Mouse (Mus musculus) cerebellum, postnatal 10 days (tissue): ENCODE measurements at regions not wholly inside any gene's neighbourhood (a gene's known extent, or its start where the extent isn't known, plus 50 kb on each side); places are given as distances from the start of the nearest gene placed in this dataset.
"Not testable (repeated sequence)": the region's sequence is repeated elsewhere in the genome, so short reads cannot be mapped to it uniquely, and the experiment has no call there.

Experiments used
- DNase-seq, 2 experiments: peaks; one replicate each; pipeline ENCODE4 v3.0.0; 2021; ENCODE audit warnings: mixed read lengths in 2 of 2

- DNase-seq, result not testable (repeated sequence)
Observed at GRCm38 (mm10) chr1:112486046-112486445, 621.3 kb upstream of the Dsel start.

GRCm38 (mm10) chr1:112456047-112456446 is 591.3 kb upstream of the Dsel start:
- DNase-seq, result peak; percentile 78 to 84

DNA sequence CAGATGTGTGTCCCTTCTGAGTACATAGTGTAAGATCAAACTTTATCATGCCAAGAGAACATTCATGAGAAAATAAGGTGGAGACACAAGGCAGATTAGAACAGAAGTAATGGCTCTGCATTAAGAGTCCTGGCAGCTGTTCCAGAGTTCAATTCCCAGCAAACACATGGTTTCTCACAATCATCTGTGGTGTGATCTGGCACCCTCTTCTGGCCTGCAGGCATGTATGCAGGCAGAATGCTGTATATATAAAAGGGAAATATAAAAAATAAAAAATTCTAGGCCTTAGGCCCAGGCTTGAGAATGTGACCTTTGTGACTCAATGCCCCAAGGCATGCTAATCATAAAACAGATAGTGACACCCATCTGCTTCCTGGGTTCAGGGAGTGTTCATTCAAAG is 587.7 kb upstream of the Dsel start:
- peak; percentile 26 for DNase-seq

DNA sequence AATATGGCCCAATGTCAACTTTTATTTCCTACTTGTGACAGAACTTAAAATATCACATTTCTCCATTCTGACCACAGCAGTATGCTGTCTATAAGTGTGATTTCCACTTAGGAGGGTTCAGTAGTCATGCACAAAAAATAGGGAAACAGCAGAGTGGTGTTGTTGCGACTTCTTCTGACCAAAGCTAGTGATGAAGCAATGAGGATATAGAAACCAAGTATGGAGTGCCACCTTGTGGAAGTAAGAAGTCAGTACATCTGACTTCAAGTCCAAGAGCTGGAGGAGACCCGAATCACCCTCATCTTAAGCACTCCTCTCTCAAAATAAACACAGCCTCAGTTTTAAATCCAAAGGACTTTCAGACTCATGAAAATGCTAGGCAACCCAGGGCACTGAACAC is 586.9 kb upstream of the Dsel start:
- peak; percentile 14 to 40 for DNase-seq

- peak; percentile 88 to 90 for DNase-seq
Observed at GRCm38 (mm10) chr1:112439109-112439508, 574.4 kb upstream of the Dsel start.

DNA sequence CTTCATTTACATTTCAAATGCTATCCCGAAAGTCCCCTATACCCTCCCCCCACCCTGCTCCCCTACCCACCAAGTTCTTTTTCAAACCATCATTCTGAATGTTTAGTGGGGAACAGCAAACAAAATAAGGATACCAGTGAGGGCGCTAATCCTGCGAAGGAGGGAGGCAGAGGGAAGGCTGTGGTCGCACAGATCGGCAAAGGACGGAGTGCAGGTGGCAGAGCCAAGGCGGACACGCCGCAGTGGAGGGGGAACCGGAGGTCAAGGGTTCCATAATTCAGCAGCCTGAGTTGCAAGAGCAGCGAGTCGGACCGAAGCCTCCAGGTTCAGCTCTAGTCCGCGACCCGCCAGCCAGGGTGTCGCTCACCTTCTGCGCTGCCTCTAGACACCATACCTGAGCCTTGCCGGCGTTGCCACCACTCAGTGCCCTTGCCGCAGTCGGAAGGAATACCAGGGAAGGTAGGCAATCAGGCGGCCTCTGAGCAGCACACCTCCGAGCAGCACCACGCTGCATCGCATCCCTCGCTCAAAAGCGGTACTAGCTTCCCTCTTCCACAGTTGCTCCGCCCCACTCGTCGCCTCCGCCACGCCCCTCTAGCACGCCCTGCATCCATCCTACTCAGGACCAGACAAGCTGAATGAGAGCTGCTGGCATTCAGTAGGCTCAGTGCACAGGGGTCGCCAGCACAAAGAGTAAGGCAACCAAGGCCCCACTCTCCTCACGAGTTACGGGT is 551.8 kb upstream of the Dsel start:
- DNase-seq, result peak; percentile 77 to 87

- DNase-seq, result peak; percentile 80 to 83
Observed at GRCm38 (mm10) chr1:112388807-112389206, 524.1 kb upstream of the Dsel start.

DNA sequence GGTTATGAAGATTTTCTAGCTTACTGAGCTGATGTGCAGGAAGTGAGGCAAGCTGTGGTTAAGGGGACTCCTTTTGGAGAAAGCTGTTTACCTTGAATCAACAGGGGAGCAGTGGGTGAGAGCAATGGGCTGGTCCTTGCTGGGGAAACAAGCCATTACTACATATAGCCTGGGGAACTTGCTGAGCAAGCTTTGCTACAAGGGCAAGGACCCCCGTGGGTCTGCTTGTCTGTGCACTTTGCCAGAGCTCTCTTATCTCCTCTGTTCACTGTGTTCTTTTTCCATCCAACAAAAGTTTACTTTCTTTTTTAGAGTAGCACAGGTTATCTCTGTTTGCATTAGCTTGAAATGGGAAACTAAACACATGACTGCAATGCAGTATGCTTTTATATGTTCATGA is 519.3 kb upstream of the Dsel start:
- DNase-seq, result no peak

DNA sequence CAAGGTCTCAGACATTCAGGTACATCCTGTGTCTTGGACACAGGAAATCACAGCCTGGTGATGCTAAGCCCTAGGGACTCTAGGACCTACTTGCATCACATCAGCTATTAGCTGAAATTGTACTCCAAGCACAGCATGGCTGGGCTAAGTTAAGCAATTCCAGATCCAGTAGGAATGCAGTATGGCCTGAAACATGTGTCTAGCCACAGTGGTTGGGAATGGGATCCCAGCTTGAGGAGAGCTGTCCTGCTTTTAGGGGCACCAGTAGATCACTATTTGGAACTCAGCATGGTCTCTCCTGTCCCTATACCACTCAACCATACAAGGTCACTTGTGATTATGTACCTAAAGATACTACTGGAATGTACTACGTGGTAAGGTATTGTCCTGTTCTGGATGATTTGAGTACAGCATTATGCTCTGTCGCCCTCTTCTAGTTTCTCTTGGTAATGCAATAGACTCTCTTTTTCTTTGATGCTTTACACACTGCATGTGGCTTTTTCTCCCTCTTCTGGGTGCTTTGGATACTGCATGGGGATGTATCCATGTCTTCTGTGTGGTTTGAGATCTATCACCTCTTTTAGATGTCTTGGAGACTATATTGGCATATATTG is 515.0 kb upstream of the Dsel start:
- peak; percentile 76 to 88 for DNase-seq

DNA sequence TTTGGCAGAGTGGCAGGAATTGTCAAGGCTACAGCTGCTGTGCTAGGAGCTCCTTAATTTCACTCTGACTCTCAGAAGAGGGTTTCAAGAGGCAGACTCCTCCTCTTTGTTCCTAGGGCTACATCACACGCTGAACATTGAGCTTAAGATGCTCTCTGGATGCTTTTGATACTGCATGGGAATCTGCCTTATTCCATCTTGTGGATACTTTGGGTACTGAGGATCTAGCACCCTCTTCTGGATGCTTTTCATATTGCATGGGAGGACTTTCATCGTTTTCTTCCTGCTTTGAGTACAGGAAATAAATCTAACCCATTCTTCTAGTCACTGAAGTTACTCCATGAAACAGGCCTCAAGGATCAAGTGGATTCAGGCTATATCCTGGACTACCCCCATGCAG is 513.9 kb upstream of the Dsel start:
- peak; percentile 59 to 75 for DNase-seq

GRCm38 (mm10) chr1:112355816-112356215 is 491.1 kb upstream of the Dsel start:
- DNase-seq, result no peak
